Mouse (Mus musculus) cerebellum, adult 9-11 months (tissue): Measurements from ENCODE around the gene Itga5.
A peak's percentile ranks its signal among the peaks of the same experiment; 100 is the strongest.

Experiments
- DNase-seq: peaks from one replicate; pipeline ENCODE4 v3.0.0; 2022

Itga5 gene

GRCm38 (mm10) chr15:103308876-103309580 lies 57.5 kb downstream of the Itga5 start:
- DNase-seq = peak; percentile 40

DNA sequence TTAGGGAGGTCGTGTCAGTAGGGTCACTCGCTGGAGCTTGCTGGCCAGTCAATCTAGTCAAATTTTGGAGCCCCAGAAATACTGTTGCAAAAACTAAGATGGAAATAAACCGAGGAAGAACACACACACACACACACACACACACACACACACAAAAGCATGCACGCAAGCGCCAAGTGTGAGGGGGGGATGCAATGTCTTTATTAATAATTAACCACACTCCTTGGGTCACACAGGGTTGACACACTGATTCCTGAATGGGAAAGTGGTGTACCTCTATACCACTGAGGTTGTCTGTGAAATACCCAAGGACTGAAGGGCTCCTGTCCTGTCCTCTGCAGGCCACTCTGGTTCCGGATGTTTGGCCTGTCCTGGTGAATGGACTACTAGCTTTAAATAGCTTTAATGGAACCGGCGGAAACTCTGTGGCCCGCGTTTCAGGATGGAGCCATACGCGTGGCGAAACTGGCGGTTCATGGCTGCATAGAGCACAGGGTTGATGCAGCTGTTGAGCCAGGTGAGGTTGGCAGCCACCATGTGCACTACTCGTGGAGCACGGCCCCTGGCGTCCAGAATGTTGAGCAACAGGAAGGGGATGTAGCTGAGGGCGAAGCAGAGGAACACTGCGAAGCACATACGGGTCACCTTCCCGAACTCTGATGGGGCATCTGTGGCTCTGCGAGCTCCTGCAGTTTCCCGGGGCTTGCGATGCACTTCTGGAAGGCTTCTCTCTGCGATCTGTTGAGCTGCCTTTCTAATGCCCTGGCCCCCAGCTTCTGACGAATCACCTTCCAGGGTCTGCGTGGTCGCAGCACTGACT lies 58.3 kb downstream of the Itga5 start:
- DNase-seq = peak; percentile 39

DNA sequence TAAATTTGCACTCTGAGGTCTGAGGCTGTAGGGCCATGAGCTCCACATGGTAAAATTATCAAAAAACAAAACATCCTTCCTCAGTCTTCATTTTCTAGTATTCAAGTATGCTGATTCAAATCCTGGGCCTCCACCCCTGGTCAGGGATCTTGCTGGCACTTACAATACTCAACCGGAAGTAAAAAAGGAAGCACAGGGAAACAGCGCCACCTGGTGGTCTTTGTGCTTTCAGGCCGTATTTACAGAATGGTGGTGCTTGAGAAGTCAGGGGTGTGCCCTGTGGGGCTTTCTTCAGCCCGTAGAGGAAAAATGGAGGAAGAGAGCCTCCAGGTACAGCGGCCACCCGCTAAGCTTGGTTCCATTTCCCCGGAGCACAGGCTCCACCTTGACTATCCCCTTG lies 59.4 kb downstream of the Itga5 start:
- DNase-seq = peak; percentile 90

DNA sequence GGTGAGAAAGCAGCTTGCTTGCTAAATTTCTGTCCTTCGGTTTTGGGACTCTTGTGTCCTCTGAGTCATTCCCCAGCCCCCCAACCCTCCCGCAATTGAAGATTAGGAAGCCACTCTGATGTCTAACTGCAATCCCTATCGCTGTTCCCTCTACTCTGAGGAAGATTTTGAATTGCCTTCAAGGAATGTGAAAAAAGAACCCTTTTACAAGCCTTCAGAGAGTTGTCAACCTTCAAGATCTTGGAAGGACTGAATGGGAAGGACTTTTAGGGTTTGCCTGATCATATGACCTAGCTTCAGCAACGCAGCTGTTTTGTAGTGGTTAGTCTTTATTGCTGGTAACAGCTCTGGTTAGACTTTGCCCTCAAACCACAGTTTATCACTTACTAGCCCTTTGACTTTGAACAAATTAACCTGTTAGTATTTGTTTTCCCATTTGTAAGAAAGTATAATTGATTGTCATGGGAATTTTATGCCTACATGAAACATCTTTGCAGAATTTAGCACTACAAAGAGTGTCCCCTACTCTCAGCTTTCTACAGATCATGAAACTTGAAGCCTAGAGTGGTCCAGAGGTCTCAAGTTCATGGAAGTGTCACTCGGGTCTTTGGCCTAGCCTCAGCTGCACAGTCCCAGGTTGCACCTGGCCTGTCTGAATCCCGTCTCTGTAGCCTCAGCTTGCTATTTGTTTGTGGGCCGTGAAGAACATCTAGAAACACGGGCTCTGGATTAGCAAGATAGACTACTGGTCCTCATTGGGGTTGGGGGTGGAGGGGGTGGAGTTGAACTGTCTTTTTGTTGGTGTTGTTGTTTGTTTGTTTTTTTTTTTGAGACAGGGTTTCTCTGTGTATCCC lies 60.5 kb downstream of the Itga5 start:
- DNase-seq = peak; percentile 46

DNA sequence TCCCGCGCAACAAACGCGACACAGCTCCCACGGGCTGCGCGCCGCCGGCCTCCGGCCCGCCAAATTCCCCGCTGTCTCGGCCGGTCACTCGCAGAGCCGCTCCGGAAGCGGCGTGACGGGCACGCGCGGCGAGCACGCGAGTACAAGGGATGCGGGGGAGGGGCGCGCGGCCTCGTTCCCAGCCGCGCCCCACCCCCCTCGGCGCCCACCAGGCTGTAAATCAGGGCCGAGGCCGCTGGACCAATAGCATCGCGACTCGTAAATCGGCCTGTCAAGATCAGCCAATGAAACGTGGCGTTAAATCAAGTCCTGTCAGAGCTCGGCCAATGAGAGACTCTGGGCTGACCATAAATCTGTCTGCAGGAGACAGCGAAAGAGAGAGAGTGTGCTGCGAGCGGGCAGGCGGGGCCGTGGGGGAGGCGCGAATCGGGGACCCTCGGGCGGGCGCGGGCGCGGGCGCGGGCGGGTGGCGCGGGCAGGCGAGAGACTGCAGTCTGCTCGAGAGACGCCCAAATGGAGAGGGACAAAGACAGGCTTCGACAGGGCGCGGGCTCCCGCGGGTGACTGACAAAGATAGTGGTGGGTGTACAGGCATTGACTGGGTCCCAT lies 61.4 kb downstream of the Itga5 start:
- peak; percentile 98 for DNase-seq

GRCm38 (mm10) chr15:103304616-103304969 lies 62.0 kb downstream of the Itga5 start:
- peak; percentile 65 for DNase-seq

DNA sequence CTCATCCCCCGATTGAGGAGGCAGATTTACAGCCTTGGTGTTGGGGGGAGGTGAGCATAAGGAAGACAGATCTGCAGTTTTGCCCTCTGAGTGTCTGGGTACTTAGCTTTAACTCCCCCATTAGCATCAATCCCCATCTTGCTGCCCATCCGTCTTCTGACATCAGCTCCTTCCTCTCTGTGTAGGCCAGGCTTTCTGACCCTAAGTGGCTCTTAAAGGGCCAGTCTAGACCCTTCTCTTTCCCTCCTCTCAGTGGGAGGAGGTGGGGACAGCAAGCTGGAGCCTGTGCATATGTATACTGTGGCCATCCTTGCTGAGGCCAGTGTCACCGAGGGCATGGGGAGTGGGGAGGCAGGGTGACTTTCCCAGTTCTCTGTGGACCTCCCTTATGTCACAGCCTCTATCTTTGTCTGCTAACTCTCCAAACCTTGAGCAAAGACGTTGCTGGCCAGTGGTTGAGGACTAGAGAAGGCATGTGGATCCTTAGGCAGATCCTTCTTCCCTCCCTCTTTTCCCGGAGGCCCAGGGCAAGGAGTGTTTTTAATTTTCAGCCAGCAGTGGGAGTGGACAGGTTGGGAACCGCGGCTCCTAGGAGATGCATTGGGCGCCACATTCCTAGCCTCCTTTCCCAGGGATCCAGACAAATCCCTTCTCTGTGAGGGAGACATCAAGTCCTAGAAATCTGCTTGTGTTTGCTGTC lies 62.5 kb downstream of the Itga5 start:
- DNase-seq = peak; percentile 50

GRCm38 (mm10) chr15:103302341-103303021 lies 64.1 kb downstream of the Itga5 start:
- peak; percentile 21 for DNase-seq

DNA sequence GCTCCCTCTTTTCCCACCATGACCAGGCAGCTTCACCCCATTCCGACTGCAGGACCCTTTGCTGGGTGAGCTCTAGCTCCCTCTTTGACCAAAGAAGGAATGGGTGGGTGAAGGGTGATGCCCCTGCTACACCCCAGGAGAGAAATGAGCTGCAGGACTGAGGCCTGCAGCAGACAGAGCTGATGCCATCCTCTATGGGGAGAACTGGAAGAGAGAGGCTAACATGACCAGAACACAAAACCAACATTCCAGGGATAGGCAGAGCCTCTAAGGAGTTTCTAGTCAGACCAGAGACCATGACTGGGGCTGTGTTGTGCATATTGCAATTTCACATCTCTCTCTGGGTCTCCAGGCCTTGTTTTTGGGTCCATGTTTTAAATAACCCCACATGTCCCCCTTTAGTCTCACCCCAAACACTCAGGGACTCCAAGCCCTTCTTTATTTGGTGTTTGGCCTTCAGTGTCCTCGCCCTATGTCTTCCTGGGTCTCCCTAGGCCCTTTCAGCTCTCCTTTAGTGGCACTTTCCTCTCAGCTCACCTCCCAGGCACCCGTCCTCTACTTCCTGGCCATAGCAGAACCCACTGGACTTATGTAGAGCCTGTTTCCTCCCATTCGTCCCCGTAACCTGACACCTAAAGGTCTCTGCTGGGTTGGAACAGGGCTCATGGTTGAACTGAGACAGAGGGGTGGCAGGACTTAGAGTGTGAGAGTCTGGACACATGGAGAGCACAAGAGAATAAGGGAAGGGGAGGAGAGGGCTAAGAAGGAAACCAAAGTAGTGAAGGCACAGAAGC lies 64.8 kb downstream of the Itga5 start:
- peak; percentile 13 for DNase-seq

GRCm38 (mm10) chr15:103301046-103301445 lies 65.5 kb downstream of the Itga5 start:
- DNase-seq = peak; percentile 32

GRCm38 (mm10) chr15:103300560-103300959 lies 66.0 kb downstream of the Itga5 start:
- no peak for DNase-seq

DNA sequence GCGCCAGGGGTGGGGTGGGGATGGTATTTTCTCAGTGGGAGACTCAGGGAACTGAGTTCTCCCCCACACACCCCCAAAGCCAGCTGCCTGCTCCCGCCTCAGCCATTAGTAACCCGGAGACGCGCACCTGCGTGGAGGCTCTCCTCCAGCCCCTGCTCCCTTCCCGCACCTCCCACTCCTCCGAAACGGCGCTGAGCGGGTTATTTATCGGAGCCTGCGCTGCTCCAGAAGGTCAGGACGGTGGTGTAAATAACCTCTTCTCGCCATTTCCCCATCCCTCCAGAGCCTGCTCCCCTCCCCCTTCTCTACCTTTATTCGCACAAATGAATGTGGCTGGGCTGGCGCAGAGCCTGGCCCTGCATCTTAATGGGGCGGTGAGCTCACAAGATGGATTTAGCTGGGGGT lies 66.5 kb downstream of the Itga5 start:
- DNase-seq = peak; percentile 54

DNA sequence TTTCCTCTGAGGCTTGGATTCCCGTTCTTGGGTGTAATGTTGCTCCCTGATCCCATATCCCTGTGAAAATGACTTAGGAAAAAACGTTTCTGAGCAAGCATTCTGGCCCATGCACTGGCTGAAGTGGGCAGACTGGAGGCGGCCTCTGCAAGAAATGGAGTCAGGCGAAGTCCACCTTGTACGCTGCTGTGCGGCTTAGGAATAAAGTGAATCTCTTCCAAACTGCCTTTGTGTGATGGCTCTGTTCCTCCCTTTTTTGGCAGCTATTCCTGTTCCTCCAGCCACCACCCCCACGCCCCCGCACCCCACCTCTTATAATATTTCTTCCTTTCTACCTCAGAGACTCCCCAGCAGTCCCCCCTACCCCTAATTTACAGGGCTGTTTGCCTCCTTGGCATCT lies 66.9 kb downstream of the Itga5 start:
- no peak for DNase-seq

- no peak for DNase-seq
Observed at GRCm38 (mm10) chr15:103298861-103299616, 67.5 kb downstream of the Itga5 start.

- no peak for DNase-seq
Observed at GRCm38 (mm10) chr15:103298026-103298425, 68.5 kb downstream of the Itga5 start.

GRCm38 (mm10) chr15:103297313-103297712 lies 69.2 kb downstream of the Itga5 start:
- no peak for DNase-seq

DNA sequence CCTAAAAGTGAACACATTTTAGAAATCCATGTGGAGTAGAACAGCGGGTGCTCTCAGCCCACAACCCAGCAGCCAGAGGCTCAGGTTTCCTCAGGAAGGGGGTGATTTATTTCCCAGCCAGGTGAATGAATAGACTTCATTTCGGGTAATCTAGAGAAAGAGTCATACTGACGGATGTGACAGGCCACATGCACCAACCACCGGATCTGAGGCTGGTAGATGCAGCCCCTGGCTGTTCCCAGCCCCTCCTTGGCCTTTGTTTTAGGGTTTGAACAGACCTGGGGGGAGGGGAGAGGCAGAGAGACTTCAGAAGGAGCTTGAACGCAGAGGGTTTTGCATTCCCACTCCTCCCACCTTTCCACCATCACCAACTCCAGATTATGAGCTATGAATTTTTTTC lies 70.7 kb downstream of the Itga5 start:
- DNase-seq = no peak

DNA sequence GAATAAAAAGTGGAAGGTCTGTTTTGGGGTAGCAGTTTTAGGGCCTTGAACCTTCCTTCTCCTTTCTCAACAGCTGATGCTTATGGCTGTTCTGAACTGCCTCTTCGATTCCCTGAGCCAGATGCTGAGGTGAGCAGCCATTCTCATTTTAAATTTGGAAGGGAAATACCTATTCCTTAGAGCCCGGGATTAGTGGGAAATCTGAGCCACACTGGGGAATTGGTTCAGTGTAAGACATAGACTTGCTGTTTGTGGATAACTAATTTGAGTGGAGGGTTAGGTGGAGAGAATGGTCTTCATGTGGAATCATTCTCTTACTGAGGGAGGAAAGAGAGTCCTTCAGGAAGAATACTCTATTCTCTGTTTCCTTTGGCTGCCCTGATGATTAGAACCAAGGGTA lies 71.9 kb downstream of the Itga5 start:
- DNase-seq = no peak
